Mouse (Mus musculus): ENCODE measurements around the gene Aoc1. TPM values are rescaled to one million over a fixed set of nuclear protein-coding genes. Genes with fewer than 3 reads are reported as not detected.

Gene Aoc1
- not detected for total RNA-seq (2021)
- long read RNA-seq, experiment 1 = 0 reads
- long read RNA-seq, experiment 2 = 0 reads

- no peak for DNase-seq (ENCODE audit: low spot score in 2 of 2)
- intact Hi-C loops (cut with DNase I) = no loop called here
Measured at GRCm38 (mm10) chr6:48872596-48872995, at the start of gene Aoc1. Aoc1 (plus strand) TSS chr6:48872896.

DNA sequence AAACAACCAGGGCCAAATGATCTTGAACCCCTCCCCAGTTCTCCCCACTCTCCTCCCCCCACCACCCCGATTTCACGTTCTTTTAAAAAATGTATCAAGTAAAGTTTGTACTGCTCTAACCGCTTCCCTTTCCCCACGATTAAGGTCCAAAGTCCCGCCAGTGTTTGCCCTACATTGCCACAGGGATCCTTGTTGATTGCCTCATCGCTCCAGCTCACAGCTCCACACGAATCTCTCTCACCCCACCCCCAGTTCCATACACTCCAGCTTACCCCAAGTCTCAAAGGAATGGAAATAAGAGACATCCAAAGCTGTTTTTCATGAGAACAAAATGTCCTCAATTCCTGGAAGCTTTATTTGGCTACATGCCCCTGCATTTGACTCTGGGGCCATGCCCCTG lies 47.7 kb upstream of the Aoc1 start:
- no peak for DNase-seq (ENCODE audit: low spot score in 2 of 2)
- intact Hi-C loops (cut with DNase I) = no loop called here

DNA sequence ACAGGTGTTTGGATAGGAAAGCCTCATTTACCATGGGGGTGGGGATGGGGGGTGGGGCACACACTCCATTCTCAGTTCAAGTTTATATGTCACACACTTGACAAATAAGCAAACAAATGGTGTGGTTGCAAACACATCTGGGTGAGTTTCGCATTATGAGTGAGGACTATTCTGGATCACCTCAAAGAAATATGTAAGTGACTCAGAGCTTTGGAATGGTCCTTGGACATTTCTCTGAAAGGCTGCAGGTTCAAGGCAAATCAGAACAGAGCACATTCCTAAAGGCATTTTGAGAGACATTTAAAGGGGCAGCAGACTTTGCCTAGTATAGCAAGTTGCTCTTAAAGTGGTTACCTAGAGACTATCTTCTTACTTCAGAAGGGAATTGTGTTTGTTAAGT lies 43.7 kb upstream of the Aoc1 start:
- no peak for DNase-seq (ENCODE audit: low spot score in 2 of 2)
- intact Hi-C loops (cut with DNase I) = no loop called here

DNA sequence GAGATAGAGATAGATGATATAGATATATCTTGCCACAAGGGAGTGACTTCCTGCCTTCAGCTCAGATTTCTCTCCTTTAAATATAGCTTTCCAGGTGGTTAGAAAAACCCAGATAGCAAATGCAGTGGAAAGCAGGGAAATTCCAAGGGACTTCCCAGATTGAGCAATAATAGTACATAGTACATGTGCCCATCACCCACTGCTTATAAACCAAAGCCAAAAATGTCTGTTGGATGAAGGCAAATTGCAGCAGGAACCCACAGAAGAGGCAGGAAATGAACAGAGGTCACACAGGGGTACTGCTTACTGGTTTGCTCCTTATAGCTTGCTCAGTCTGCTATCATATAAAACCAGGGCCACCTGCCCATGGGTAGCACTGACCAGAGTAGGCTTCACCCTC lies 43.0 kb upstream of the Aoc1 start:
- no peak for DNase-seq (ENCODE audit: low spot score in 2 of 2)
- intact Hi-C loops (cut with DNase I) = no loop called here

DNA sequence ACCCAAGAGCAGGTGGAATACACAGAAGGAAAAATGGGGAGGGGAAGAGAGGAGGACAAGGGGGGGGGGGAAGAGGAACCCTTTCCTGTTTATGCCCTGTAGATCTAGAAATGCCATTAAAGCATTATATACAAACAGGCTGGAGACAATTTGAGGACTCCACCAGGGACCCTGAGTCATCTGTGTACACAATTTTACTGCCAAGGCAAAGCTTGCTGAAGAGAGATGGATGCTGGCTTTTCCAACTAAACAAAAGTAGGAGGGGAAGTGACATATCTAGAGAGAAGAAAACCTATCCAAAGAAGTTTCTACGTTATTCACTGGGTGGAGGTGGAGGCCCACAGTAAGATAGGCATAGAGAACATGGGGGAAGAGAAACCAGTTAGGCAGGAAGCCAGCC lies 42.5 kb upstream of the Aoc1 start:
- intact Hi-C loops (cut with DNase I) = no loop called here
- no peak for DNase-seq (ENCODE audit: low spot score in 2 of 2)

DNA sequence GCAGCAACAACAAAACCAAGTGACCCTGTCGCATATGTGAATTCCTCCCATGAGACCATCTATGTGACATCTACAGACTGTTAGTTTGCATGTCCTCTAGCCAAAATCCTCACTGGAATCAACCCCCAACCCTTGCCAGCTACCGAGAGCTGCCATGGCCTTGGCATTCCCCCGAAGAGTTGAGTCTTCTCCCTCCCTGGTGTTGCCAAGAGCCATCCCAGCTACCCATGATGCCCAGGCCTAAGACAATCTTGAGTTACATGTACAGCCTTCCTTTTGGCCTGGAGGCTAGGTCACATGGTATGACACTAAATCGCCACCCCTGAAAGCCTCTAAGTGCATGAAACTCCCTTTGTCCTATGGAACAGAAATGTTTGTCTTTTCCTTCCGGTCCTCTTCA lies 41.6 kb upstream of the Aoc1 start:
- intact Hi-C loops (cut with DNase I) = no loop called here
- no peak for DNase-seq (ENCODE audit: low spot score in 2 of 2)

GRCm38 (mm10) chr6:48832426-48832825 lies 40.3 kb upstream of the Aoc1 start:
- no peak for DNase-seq (ENCODE audit: low spot score in 2 of 2)
- intact Hi-C loops (cut with DNase I) = no loop called here

- intact Hi-C loops (cut with DNase I) = no loop called here
Measured at GRCm38 (mm10) chr6:48833515-48833914, 39.2 kb upstream of the Aoc1 start.

GRCm38 (mm10) chr6:48835241-48835640 lies 37.5 kb upstream of the Aoc1 start:
- intact Hi-C loops (cut with DNase I) = no loop called here

More at GRCm38 (mm10) chr6:48833515-48833914, 39.2 kb upstream of the Aoc1 start:
- DNase-seq (ENCODE audit: low spot score in 2 of 2) = no peak

DNA sequence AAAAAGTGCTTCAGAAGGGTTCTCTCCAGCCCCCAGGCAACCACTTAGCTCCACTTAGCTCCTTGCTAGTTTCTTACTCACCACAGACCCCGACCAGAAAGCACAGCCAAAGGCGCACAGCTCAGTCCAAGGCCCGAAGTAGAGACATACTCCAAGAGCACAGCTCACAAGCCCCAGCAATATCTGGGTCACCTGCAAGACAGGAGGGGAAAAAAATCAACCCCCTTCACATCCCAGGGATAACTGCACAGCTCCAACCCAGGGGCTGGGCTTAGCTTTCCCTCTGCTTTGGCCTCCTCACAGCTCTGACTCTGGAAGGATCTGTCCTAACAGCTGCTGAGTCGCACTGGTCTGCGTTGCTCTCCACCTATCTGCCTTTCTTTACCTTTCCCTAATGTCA lies 36.5 kb upstream of the Aoc1 start:
- intact Hi-C loops (cut with DNase I) = no loop called here
- no peak for DNase-seq (ENCODE audit: low spot score in 2 of 2)

More at GRCm38 (mm10) chr6:48835241-48835640, 37.5 kb upstream of the Aoc1 start:
- no peak for DNase-seq (ENCODE audit: low spot score in 2 of 2)

DNA sequence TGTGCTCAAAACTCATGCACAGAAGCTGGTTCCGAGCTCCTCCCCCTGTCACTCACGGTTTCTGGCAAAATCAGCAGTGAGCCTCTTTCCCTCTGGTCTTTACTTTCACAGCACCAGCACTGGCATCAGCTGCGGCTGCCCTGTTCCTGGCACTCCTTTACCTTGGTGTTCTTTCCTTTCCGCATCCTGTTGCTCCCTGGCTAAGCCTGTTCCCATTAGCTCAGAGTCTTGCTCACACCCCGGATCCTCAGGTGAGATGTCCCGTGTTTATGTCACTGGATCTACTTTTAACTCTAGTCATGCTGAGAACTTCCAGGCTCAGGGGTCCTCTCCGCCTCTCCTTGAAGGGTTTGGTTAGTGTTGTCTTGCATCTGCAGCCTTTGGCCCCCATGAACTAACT lies 35.2 kb upstream of the Aoc1 start:
- intact Hi-C loops (cut with DNase I) = no loop called here
- no peak for DNase-seq (ENCODE audit: low spot score in 2 of 2)

DNA sequence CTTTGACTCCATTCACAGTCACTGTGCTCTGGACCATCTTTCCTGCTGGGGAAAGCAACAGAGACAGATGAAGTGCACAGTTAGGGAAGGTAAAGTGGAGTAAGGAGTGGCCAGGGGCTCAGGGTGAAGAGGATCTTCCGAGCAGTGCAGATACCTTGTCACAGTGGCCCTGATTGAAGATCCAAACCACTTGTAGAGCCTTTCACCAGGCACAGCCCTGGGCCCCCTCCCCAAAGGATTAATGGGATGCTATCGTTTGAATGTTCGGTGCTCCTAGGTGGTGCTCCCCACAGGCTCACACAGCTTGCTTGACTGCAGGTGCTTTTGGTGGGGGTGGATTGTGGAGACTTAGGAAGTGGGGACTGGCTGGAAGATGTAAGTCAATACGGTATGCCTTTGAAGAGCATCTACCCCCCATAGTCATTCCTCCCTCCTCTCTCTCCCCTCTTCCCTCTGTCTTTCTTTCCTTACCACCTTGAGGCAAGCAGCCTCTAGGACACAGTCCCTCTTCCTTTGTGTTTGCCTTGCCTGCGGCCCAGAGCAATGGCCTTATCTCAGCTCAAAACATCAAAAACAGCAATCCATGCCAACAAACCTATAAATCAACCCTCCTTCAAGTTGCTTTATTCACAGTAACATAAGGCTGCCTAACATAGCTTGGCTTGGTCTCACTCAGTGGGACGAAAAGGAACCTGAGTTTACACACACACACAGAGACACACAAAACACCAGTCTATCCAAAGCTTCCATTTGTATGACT lies 34.2 kb upstream of the Aoc1 start:
- intact Hi-C loops (cut with DNase I) = no loop called here
- DNase-seq (ENCODE audit: low spot score in 2 of 2) = no peak

DNA sequence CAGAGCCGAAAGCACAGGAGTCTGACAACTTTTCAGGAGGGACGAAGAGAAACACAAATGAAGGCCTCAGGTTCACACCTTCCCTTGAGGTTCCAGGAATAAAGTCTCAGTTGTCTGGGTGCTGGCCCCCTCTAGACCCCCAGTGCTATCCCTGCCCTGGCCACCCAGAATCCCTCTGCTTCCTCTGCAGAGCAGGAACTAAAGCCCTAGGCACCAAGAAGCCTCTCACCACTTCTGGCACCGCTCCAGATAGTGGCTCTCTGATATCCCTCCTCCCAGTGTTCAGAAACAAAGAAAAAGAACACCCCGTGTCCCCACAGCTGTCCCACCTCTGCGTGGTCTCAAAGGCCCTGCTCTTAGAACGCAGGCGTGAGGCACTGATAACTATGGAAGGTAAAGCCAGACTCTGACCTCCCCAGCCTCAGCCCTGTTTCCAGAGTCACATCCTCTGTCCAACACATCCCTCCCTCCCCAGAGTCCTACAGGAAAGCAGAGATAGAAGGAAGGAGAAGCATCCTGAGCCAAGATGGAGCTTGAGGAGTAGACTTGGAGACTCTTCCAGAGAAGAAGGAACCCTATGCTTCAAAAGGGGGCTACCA lies 32.2 kb upstream of the Aoc1 start, which contains the start of gene Tmem176a:
Gene Tmem176a (plus strand): TSS at position 549 of the 599 bp plus-strand sequence.
- DNase-seq (ENCODE audit: low spot score in 2 of 2) = peak in 1 of 2 experiments; percentile 25
- intact Hi-C loops (cut with DNase I) = no loop called here

GRCm38 (mm10) chr6:48840973-48841625 lies 31.6 kb upstream of the Aoc1 start, which contains the start of gene Tmem176b:
Tmem176b (minus strand) TSS chr6:48841496.
- intact Hi-C loops (cut with DNase I) = no loop called here
- DNase-seq (ENCODE audit: low spot score in 2 of 2) = peak; percentile 85 to 90

DNA sequence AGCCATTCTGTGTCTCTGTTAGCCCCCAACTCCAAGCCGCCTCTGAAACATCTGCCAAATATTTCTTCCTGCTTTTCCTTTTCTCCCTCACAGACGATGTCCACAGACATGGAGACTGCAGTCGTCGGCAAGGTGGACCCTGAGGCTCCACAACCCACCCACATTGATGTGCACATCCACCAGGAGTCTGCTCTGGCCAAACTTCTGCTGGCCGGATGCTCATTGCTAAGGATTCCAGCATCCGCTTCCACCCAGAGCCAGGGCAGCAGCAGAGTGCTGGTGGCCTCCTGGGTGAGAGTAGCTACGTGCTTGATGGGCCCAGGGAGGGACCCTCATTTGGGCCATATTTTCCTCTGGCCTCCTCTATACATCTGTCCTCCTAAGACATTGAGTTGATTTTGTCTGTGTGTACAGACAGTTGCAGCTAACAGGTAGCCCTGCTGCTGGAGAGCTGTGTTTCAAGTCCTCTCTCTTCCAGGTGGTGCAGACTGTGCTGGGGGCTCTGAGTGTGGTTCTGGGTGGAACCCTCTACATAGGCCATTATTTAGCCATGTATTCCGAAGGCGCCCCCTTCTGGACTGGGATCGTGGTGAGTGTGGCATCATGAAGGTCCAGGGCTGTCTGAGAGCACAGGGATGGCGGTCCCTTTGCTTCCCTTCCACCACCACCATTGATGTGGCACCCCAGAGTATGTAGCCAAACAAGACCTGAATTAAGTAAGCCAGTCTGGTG lies 30.4 kb upstream of the Aoc1 start:
- intact Hi-C loops (cut with DNase I) = no loop called here
- peak in 1 of 2 experiments; percentile 20 for DNase-seq (ENCODE audit: low spot score in 2 of 2)

DNA sequence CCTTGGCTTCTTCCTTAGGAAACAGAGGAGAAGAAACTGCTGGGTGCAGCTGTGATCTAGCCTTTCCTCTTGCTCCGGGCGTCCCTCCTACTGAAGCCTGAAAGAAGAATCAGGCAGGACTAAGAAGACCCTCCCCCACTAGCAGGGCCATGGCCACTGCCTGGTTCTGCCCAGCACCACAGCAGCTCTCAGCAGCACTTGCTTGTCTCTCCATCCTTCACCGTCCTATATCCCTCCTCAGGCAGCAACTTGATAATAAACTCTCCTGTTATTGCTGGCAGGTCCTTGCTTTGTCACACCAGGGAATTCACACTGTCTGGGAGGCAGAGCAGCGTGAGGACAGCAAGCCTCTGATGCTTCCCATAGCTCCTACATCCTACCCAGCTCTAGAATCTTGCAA lies 27.6 kb upstream of the Aoc1 start:
- intact Hi-C loops (cut with DNase I) = no loop called here
- DNase-seq (ENCODE audit: low spot score in 2 of 2) = no peak

- no peak for DNase-seq (ENCODE audit: low spot score in 2 of 2)
- intact Hi-C loops (cut with DNase I) = no loop called here
Measured at GRCm38 (mm10) chr6:48851820-48852491, 20.7 kb upstream of the Aoc1 start.

- intact Hi-C loops (cut with DNase I) = no loop called here
- no peak for DNase-seq (ENCODE audit: low spot score in 2 of 2)
Measured at GRCm38 (mm10) chr6:48854155-48854554, 18.5 kb upstream of the Aoc1 start.

- intact Hi-C loops (cut with DNase I) = loop anchor here (5.0 kb wide), 1 partner anchor 40 kb away; no protein-coding TSS in a partner anchor
- no peak for DNase-seq (ENCODE audit: low spot score in 2 of 2)
Measured at GRCm38 (mm10) chr6:48857613-48858302, 14.9 kb upstream of the Aoc1 start.

Data from left cerebral cortex, postnatal 14 days (tissue).